Mouse (Mus musculus): ENCODE data around the gene Wdr18. TPM values are rescaled to one million over a fixed set of nuclear protein-coding genes. Genes with fewer than 3 reads are reported as not detected.
A peak's percentile ranks its signal among the peaks of the same experiment; 100 is the strongest.

The Wdr18 gene
- polyA plus RNA-seq, 1 experiment from 2014 or later, result 97.6 TPM

DNA sequence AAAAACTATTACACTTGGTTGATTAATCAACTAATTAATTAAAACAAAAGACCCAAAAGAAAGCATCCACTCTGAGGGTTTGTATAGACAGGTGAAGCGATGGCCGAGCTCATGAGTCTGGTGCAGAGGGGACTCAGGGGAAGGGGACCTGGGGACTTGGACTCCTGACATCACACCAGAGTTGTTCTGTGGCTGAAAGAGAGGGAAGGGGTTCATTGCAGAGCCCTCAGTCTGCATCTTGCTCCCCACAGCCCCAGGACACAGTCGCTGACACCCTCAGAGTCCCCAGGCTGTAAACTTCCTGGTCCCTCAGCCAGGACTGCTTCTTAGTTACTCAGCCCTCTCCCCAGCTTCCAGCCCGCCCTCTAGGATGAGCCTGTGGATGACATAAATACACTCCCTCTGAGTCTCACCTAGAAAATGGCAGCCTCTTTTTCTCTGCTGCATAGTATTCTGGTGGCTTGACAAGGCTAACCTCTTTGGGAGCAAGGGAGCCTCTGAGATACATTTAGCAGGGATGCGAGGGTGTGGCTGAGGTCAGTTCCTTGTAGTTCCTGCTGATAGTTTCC, 42.3 kb upstream of the Wdr18 start:
- Histone ChIP-seq H3K9me3 (replicated peaks; ENCODE audit: control insufficient read depth, low read length) (no peaks in the 10 kb centered on the region), H3K4me1 (ENCODE audit: control insufficient read depth, insufficient read depth, low read length) (peaks cover 51% of the 10 kb centered on the region), H3K4me2 (peak overlapping the region; percentile 87), H3K27ac (ENCODE audit: low read depth, low read length) (no peak overlapping the region), H3K9ac (ENCODE audit: low read depth, low read length) (no peak overlapping the region), H3K4me3 (ENCODE audit: low read depth, low read length) (peak overlapping the region; percentile 80), H3K36me3 (ENCODE audit: control insufficient read depth, insufficient read depth, low read length) (no peaks in the 10 kb centered on the region), H3K27me3 (ENCODE audit: control insufficient read depth, insufficient read depth, low read length) (peaks cover 52% of the 10 kb centered on the region)
- WGBS (ENCODE audit: insufficient replicate concordance), result 62% methylated on average over 5 of the region's 5 CpGs
- no peak for ATAC-seq (replicated peaks; ENCODE audit: insufficient number of reproducible peaks, low FRiP score, low TSS enrichment)

DNA sequence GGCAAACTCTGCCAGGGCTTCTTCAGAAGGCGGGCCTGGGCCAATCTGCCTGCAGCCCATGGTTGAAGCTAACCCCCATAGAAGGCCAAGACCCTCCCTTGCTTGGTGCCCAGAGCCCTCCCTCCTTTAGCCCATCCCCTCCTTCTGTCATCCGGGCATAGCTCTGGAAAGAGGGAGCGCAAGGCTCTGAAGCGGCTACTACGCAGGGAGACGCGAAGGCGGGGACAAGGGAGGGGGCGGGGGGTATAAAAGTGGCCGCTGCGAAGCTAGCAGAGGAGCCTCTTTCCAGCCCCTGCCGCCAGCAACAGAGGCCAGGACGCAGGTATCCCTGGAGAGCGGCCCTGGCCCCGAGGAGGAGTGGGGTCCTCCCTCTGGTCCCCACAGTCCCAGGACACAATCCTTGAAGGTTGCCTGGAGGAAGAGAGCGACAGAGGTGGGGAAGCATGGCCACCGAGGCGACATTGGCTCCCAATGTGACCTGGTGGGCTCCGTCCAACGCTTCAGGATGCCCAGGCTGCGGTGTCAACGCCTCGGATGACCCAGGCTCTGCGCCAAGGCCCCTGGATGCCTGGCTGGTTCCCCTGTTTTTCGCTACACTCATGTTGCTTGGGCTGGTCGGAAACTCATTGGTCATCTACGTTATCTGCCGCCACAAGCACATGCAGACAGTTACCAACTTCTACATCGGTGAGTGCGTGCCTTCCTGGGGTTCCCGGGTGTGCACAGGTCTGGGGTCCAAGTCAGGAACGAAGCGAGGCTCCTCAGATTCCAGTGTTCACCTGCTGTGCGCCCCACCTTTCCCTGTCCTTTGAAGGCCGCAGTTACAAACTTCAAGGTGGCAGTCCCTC, 41.5 kb upstream of the Wdr18 start:
- Histone ChIP-seq H3K4me1 (ENCODE audit: control insufficient read depth, insufficient read depth, low read length) (peaks cover 51% of the 10 kb centered on the region), H3K9me3 (replicated peaks; ENCODE audit: control insufficient read depth, low read length) (no peaks in the 10 kb centered on the region), H3K4me2 (peak overlapping the region; percentile 60), H3K36me3 (ENCODE audit: control insufficient read depth, insufficient read depth, low read length) (no peaks in the 10 kb centered on the region), H3K27me3 (ENCODE audit: control insufficient read depth, insufficient read depth, low read length) (peaks cover 61% of the 10 kb centered on the region), H3K4me3 (ENCODE audit: low read depth, low read length) (peak overlapping the region; percentile 13), H3K9ac (ENCODE audit: low read depth, low read length) (peak overlapping the region; percentile 31; the same call in 1 of the 2 replicates), H3K27ac (ENCODE audit: low read depth, low read length) (no peak overlapping the region)
- no peak for ATAC-seq (replicated peaks; ENCODE audit: insufficient number of reproducible peaks, low FRiP score, low TSS enrichment)
- 5% methylated on average over 35 of the region's 35 CpGs for WGBS (ENCODE audit: insufficient replicate concordance)

DNA sequence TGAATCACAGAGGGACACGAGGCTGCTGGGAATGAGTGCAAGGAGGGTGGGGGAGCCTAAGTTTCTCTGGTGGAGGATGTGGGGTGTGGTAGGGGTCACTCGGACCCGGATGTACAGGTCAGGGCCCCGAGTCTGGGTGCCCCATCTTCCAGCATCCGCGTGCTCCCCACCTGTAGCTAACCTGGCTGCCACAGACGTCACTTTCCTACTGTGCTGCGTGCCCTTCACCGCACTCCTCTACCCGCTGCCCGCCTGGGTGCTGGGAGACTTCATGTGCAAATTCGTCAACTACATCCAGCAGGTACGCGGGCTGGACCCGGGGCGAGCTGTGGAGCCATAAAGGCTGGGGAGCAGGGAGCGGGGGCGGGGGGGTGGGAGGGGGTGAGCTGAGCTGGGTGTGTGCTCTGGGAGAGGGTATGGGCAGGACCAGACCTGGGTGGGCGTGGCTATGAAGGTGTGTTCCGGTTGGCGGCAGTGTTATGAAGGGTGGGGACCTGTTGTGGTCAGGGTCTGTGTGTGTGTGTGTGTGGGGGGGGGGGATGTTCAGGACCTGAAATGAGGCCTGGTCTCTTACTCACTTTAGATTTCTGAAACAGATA, 40.6 kb upstream of the Wdr18 start:
- peak overlapping the region; percentile 28; the same call in 1 of the 2 replicates for H3K9ac ChIP-seq (ENCODE audit: low read depth, low read length)
- no peaks in the 10 kb centered on the region for H3K36me3 ChIP-seq (ENCODE audit: control insufficient read depth, insufficient read depth, low read length)
- peaks cover 63% of the 10 kb centered on the region for H3K27me3 ChIP-seq (ENCODE audit: control insufficient read depth, insufficient read depth, low read length)
- peaks cover 46% of the 10 kb centered on the region for H3K4me1 ChIP-seq (ENCODE audit: control insufficient read depth, insufficient read depth, low read length)
- no peak overlapping the region for H3K27ac ChIP-seq (ENCODE audit: low read depth, low read length)
- peak overlapping the region; percentile 19; the same call in 1 of the 2 replicates for H3K4me3 ChIP-seq (ENCODE audit: low read depth, low read length)
- no peaks in the 10 kb centered on the region for H3K9me3 ChIP-seq (replicated peaks; ENCODE audit: control insufficient read depth, low read length)
- H3K4me2 ChIP-seq, result peak overlapping the region; percentile 60
- ATAC-seq (replicated peaks; ENCODE audit: insufficient number of reproducible peaks, low FRiP score, low TSS enrichment), result no peak
- 4% methylated on average over 21 of the region's 21 CpGs for WGBS (ENCODE audit: insufficient replicate concordance)

DNA sequence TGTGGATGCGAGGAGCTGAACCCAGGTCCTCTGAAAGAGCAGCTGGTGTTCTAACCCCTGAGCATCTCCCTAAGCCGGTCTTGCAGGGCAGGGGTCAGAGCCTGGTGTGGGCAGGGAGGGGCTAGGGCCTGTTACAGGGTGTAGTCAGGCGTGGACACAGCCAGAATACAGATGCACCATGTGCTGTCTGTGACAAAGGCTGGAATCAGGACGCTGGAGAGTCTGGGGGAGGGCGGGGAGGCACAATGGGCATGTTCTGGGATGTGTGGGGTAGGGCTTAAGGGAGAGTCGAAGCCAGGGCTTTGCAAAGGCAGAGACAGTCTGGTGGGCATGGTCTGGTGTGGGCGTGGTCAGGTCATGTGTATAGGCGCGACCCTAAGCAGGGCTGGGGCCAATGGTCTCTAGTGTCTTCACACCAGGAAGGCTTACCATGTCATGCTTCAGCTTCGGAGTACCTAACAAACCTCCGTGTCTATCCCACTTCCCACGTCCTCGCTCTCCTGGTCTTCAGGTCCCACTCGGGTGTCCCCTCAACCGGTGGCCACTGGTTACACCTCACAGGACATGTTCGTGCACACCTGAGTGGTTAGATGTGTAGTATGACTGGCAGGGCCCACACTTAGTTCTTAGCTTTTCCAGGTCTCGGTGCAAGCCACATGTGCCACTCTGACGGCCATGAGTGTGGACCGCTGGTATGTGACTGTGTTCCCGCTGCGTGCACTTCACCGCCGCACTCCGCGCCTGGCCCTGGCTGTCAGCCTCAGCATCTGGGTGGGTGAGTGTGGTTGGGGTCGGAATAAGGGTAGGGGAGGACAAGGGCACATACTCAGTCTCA, 39.7 kb upstream of the Wdr18 start:
- Histone ChIP-seq H3K4me1 (ENCODE audit: control insufficient read depth, insufficient read depth, low read length) (peaks cover 38% of the 10 kb centered on the region), H3K4me2 (peak overlapping the region; percentile 63; the same call in 1 of the 2 replicates), H3K27me3 (ENCODE audit: control insufficient read depth, insufficient read depth, low read length) (peaks cover 63% of the 10 kb centered on the region), H3K27ac (ENCODE audit: low read depth, low read length) (no peak overlapping the region), H3K36me3 (ENCODE audit: control insufficient read depth, insufficient read depth, low read length) (no peaks in the 10 kb centered on the region), H3K9ac (ENCODE audit: low read depth, low read length) (no peak overlapping the region), H3K9me3 (replicated peaks; ENCODE audit: control insufficient read depth, low read length) (no peaks in the 10 kb centered on the region), H3K4me3 (ENCODE audit: low read depth, low read length) (peak overlapping the region; percentile 39)
- WGBS (ENCODE audit: insufficient replicate concordance), result 24% methylated on average over 26 of the region's 26 CpGs
- ATAC-seq (replicated peaks; ENCODE audit: insufficient number of reproducible peaks, low FRiP score, low TSS enrichment), result no peak

DNA sequence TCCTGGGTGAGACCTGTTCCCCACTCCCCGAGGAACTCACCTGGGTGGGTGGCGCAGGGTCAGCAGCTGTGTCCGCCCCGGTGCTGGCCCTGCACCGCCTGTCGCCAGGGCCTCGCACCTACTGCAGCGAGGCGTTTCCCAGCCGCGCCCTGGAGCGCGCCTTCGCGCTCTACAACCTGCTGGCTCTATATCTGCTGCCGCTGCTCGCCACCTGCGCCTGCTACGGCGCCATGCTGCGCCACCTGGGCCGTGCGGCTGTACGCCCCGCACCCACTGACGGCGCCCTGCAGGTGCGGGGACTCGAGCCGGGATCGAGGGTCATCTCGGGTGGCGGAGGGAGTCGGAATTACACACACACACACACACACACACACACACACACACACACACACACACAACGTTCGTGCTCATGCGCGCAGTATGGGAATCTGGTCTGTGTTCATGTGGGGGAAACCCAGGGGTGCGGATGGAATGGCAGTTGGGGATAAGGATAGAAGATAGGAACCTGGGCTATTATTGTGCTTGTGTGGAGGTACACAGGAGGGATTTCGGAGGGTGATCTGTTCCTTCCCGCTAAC, 38.9 kb upstream of the Wdr18 start, which contains the start of gene R3hdm4:
TSS of gene R3hdm4 (minus strand) at position 251 of the 578 bp plus-strand sequence.
- H3K27me3 ChIP-seq (ENCODE audit: control insufficient read depth, insufficient read depth, low read length), result peaks cover 63% of the 10 kb centered on the region
- no peaks in the 10 kb centered on the region for H3K9me3 ChIP-seq (replicated peaks; ENCODE audit: control insufficient read depth, low read length)
- no peaks in the 10 kb centered on the region for H3K36me3 ChIP-seq (ENCODE audit: control insufficient read depth, insufficient read depth, low read length)
- peak within 1 kb of the TSS; percentile 39 for H3K4me3 ChIP-seq (ENCODE audit: low read depth, low read length)
- no peak for ATAC-seq (replicated peaks; ENCODE audit: insufficient number of reproducible peaks, low FRiP score, low TSS enrichment)
- 9% methylated on average over 41 of the region's 41 CpGs for WGBS (ENCODE audit: insufficient replicate concordance)
- H3K9ac ChIP-seq (ENCODE audit: low read depth, low read length), result no peak within 1 kb of the TSS
- H3K4me2 ChIP-seq, result peak within 1 kb of the TSS; percentile 63
- H3K27ac ChIP-seq (ENCODE audit: low read depth, low read length), result no peak within 1 kb of the TSS
- peaks cover 37% of the 10 kb centered on the region for H3K4me1 ChIP-seq (ENCODE audit: control insufficient read depth, insufficient read depth, low read length)

DNA sequence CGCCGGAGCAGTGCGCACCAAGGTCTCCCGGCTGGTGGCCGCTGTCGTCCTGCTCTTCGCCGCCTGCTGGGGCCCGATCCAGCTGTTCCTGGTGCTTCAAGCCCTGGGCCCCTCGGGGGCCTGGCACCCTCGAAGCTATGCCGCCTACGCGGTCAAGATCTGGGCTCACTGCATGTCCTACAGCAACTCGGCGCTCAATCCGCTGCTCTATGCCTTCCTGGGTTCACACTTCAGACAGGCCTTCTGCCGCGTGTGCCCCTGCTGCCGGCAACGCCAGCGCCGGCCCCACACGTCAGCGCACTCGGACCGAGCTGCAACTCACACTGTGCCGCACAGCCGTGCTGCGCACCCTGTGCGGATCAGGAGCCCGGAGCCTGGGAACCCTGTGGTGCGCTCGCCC, 38.4 kb upstream of the Wdr18 start:
- WGBS (ENCODE audit: insufficient replicate concordance), result under 1% methylated on average over 34 of the region's 34 CpGs

DNA sequence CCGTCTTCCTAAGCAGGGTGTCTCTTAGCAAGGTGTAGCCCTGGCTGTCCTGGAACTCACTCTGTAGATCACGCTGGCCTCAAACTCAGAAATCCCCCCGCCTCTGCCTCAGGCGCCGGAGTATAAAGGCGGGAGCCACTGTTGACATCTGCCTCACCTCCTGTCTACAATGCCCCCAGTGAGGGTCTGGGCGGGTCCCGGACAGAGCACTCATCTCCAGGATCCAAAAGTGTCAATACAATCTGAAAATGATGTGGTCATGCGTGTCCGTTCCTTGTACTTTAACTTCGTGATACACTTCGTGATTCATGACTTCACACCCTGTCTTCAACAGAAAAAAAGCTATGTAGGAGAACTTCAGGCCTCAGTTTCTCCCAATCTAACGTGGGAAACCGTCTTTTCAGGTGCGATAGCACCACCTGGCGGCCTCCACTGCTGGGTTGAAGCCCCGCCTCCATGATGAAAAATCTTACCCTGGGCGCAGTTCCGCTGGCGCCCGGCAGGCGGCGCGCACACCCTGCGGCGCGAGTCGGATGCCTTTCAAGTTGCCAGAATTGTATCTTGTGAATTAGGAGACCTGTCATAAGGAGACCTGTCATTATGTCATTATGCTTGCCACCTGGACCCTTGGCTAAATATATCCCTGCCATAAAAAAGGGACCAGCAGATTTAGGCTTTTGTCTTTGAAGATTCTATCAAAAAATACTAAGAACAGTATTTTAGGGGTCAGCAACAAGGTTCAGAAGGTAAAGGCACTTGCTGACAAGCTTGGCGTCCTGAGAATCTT, 34.8 kb upstream of the Wdr18 start:
- ATAC-seq (replicated peaks; ENCODE audit: insufficient number of reproducible peaks, low FRiP score, low TSS enrichment), result no peak
- Histone ChIP-seq H3K36me3 (ENCODE audit: control insufficient read depth, insufficient read depth, low read length) (no peaks in the 10 kb centered on the region), H3K27ac (ENCODE audit: low read depth, low read length) (no peak overlapping the region), H3K27me3 (ENCODE audit: control insufficient read depth, insufficient read depth, low read length) (peaks cover 35% of the 10 kb centered on the region), H3K9me3 (replicated peaks; ENCODE audit: control insufficient read depth, low read length) (no peaks in the 10 kb centered on the region), H3K4me3 (ENCODE audit: low read depth, low read length) (peak overlapping the region; percentile 98; the same call in 1 of the 2 replicates), H3K9ac (ENCODE audit: low read depth, low read length) (no peak overlapping the region), H3K4me1 (ENCODE audit: control insufficient read depth, insufficient read depth, low read length) (peaks cover 35% of the 10 kb centered on the region), H3K4me2 (peak overlapping the region; percentile 90)
- WGBS (ENCODE audit: insufficient replicate concordance), result 11% methylated on average over 29 of the region's 29 CpGs

More for the DNA sequence above, 38.4 kb upstream of the Wdr18 start:
- H3K4me2 ChIP-seq, result peak overlapping the region; percentile 63
- ATAC-seq (replicated peaks; ENCODE audit: insufficient number of reproducible peaks, low FRiP score, low TSS enrichment), result no peak
- no peak overlapping the region for H3K9ac ChIP-seq (ENCODE audit: low read depth, low read length)
- peak overlapping the region; percentile 39 for H3K4me3 ChIP-seq (ENCODE audit: low read depth, low read length)
- no peaks in the 10 kb centered on the region for H3K9me3 ChIP-seq (replicated peaks; ENCODE audit: control insufficient read depth, low read length)
- H3K4me1 ChIP-seq (ENCODE audit: control insufficient read depth, insufficient read depth, low read length), result peaks cover 40% of the 10 kb centered on the region
- no peak overlapping the region for H3K27ac ChIP-seq (ENCODE audit: low read depth, low read length)
- no peaks in the 10 kb centered on the region for H3K36me3 ChIP-seq (ENCODE audit: control insufficient read depth, insufficient read depth, low read length)
- H3K27me3 ChIP-seq (ENCODE audit: control insufficient read depth, insufficient read depth, low read length), result peaks cover 63% of the 10 kb centered on the region
